Mouse (Mus musculus) testis, adult 2 months (tissue): Measurements from ENCODE around the gene Tigd2.

ENCODE experiments used
- CTCF ChIP-seq: fragments of 200-500 bp; IDR thresholded peaks from 2 replicates; pipeline ENCODE4 v1.5.1; 2012; ENCODE audit warnings: low read depth, mild to moderate bottlenecking, inconsistent platforms, low read length, moderate library complexity; ENCODE audit not compliant: control insufficient read depth, insufficient read depth, insufficient replicate concordance
- POLR2A ChIP-seq: fragments of 200-500 bp; IDR thresholded peaks from 2 replicates; pipeline ENCODE4 v1.6.1; 2012; ENCODE audit warnings: low read depth, mild to moderate bottlenecking, inconsistent platforms, low read length, moderate library complexity; ENCODE audit not compliant: control insufficient read depth

- TF ChIP-seq POLR2A (no peak), CTCF (no peak)
These were observed 24.5 kb downstream of the Tigd2 start for GRCm38 (mm10) chr6:59233191-59233590.
